Mouse (Mus musculus): ENCODE results near the gene Otud7a.

GRCm38 (mm10) chr7:63774291-63774690 is 329.7 kb downstream of the Otud7a start:
- TF ChIP-seq CTCF (IDR thresholded peaks at IDR 0.05; ENCODE audit: borderline replicate concordance, insufficient read depth, low read length) (no peak), POLR2A (IDR thresholded peaks at IDR 0.05; ENCODE audit: low read depth, low read length) (no peak)
